Mouse (Mus musculus) gastrocnemius, postnatal 36 days (tissue): ENCODE results near the gene Igdcc3. TPM values are rescaled to one million over a fixed set of nuclear protein-coding genes. Genes with fewer than 3 reads are reported as not detected.

Source experiments
- DNase-seq, 2 experiments: peaks; one replicate each; pipeline ENCODE4 v3.0.0; 2022
- intact Hi-C: fragments of 180-260 bp; cut with DNase I; formaldehyde crosslinking; loops from one replicate; pipeline ENCODE4 v1.15.1; 2025
- total RNA-seq, 2 experiments: library from RNA; stranded (reverse); gene quantifications; 2 replicates each; pipeline ENCODE4 v1.2.3; 2021

Igdcc3 gene
- total RNA-seq, 2 experiments from 2014 or later: 0.10 to 0.26 TPM

DNA sequence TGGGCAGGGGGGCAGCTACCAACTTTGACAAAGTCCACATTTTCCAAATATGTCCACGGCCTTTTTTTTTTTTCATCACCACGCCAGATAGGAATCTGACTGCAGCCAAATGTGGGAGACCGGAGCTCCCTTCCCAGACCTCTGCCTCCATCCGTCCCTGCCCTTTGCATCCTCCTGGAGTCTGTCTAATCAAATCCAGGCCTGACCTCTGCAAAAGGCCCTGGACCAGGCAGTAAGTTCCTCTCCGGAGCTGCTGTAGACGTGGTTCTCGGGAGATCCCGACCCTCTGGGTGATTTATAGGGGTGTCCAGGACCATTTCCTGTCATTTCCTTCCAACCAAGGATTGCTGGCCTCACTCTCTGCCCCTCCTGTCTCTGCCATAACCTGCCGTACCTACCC, 31.7 kb downstream of the Igdcc3 start:
- intact Hi-C loops: no loop called here
- DNase-seq: no peak

DNA sequence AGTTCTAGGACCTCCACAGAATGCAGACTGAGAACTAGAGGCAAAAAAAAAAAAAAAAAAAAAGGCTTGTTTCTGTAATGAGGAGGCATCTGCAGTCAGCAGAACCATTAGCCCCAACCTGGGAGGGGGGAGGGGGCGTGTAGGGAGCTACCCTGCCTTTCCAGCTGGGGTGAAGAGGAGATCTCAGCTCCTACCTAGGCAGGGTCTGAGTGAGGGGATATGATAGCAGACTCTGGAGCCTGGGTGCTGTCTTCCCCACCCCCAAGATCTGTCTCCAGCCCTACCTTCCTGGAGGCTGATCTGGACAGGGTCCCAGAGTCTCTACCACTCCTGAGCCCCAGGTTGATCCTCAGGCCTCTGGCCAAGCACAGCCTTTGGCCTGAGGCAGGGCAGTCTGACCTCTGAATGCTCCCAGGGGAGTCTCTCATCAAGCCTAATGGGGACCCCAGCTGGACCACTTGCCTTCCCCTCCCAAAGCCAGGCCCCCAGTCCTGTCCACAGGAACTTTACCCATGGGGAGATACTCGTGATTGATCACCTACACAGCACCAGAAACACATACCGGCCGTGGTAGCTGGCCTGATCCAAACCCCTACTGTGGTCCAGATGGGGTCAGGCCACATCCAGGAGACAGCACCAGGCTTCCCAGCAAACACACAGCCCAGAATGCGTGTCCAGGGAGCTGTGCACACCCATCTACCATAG, 34.4 kb downstream of the Igdcc3 start:
- intact Hi-C loops: no loop called here
- no peak for DNase-seq

DNA sequence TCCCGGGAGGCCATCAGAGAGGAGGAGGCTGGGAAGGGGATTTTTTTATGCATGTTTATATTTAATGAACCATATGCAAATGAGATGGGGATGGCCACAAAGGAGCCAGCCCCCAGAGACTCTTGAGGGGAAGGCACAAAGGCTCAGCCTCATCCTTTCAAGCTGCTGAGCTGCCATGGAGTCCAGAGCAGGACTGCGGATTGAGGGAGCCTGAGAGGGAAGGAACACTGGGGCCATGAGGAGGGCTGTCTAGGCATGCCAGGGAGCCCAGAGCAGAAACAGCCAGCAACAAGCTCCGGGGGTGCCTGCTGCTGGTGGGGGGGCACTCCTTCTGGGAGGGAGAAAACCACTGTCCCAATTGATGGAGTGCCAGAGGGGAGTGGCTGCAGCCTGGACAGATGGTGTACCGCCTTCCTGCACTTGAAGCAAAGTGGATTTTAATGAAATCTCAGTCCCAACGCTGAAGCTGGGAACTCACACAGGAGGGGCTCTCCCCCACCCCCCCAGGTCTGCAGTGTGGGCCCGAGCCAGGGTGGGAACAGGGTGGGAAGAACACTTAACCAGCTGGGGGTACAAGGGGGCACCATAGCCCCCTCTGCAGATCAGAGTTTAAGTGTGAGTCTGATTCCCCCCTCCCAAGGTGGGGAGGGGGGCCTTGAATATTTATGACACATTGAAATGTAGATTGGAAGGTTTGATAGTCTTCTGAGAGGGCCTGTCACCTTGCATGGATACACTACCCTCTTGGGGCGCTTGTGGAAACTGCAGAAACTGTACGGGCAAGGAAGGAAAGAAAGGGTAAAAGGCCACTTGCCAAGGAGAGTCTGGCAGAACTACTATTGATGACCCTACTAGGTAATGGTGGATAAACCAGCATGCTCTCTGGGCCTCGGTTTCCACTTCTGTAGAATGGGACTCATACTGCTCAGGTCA, 35.2 kb downstream of the Igdcc3 start:
- DNase-seq: no peak
- intact Hi-C loops: no loop called here

- intact Hi-C loops: no loop called here
- DNase-seq: no peak
These were observed 36.5 kb downstream of the Igdcc3 start for GRCm38 (mm10) chr9:65177497-65177896.

- intact Hi-C loops: no loop called here
- DNase-seq: no peak
These were observed 36.9 kb downstream of the Igdcc3 start for GRCm38 (mm10) chr9:65177912-65178311.

DNA sequence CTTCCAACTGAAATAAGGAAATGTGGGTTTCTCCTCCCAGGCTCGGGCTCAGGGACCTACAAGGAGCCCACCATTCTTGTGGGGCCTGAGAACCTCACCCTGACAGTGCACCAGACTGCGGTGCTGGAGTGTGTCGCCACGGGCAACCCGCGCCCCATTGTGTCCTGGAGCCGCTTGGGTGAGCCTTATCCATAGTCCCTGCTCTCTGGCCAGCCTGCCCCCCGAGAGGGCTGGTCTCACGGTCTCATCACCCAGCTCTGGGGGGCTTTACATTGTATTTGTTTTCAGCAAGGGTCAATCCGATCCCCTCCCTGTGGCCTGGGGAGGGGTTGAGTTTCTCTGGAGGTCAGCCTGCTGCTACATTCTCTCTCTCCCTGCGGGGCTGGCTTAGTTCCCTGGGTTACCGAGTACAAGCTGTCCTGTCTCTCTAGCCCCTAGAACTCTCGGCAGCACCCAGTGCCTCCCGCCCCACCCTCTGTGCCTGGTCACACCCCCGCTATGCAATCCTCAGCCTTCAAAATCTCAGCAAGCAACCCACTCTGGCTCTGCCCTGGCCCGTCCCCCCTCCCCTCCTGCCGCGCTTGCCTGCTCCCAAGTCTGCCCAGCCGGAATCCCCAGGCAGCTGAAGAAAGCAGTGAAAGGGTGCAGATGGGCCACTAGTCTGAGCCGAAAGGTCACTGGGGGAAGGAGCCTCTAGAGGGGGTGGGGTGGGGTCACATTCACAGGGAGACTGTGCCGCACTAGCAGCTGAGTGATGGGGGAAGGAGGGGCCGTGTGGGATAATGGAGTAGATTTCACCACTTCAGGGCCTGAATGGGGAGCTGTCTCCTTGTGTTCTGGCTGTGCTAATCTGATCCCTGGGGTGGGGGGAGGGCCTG, 37.6 kb downstream of the Igdcc3 start:
- DNase-seq: peak in 1 of 2 experiments; percentile 55
- intact Hi-C loops: no loop called here

GRCm38 (mm10) chr9:65179817-65180624, 39.0 kb downstream of the Igdcc3 start:
- DNase-seq: no peak
- intact Hi-C loops: no loop called here

DNA sequence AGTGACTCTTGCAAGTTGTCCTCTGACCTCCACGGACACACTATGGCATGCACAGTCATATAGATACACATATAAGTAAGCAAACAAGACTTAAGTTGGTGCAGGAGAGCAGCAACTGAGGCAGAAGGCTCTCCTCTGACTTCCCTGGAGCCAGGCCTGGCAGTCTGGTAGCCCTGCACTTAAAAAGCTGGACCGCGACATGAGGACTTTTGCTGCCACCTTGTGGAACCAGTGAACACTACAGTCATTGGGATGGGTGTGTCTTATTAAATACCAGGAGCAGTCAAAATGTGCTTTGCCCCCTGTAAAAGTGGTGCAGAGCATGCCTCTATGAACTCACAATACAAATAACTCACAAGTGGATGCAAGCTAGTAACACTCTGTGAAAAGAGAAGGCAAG, 47.6 kb downstream of the Igdcc3 start:
- intact Hi-C loops: loop anchor here (1.0 kb wide), 1 partner anchor 54 kb away; no protein-coding TSS in a partner anchor
- peak; percentile 74 to 76 for DNase-seq

- intact Hi-C loops: no loop called here
- no peak for DNase-seq
These were observed 49.3 kb downstream of the Igdcc3 start for GRCm38 (mm10) chr9:65190306-65190705.

GRCm38 (mm10) chr9:65191389-65191754, 50.4 kb downstream of the Igdcc3 start:
- no peak for DNase-seq
- intact Hi-C loops: no loop called here

DNA sequence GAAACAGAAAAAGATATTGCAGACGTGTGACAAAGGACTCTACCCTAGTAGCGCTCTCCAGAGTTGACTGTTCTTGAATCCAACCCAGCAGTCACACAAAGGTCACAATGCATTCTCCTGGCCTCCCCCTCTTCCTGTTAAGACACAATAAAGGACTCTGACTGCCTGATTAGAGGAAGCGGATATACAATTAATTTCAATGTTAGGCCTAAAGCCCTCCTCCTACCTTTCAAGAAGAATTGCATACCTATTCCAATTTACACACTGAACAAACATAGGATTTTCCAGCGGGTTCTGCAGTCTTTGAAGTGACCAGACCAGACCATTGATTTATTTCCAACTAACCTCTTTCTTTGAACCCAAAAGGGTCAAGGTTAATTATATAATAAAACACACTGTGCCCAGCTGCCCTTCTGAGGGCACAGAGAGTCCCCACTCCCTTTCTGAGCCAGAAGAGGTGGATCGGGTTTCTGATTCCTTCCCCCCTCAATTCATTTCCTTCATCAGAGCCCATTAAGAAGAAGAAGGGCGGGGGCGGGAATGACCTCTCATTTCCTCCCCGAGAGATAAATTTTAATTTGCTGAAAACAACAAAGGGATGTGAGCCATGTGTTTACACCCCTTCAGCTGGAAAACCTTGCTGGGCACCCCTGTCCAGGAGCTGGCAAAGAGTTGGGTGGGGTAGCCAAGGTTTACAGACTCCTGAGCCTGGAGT, 50.9 kb downstream of the Igdcc3 start:
- no peak for DNase-seq
- intact Hi-C loops: no loop called here

DNA sequence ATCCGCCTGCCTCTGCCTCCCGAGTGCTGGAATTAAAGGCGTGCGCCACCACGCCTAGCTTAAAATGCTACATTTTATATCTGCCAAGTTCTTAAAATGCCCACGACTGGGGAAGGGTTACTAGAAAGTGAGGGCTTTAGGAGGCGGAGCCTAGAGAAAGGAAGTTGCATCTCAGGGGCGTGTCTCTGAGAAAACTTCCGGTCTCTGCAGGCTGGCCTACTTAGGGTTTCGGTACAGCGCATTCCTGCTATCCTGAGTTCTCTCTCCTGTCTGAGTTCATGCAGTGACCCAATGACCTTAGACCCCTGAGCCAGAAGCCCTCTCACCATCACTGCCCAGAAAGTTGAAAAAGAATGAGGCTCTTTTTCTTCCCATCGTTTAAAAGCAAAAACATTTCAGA, 52.2 kb downstream of the Igdcc3 start:
- DNase-seq: no peak
- intact Hi-C loops: no loop called here

DNA sequence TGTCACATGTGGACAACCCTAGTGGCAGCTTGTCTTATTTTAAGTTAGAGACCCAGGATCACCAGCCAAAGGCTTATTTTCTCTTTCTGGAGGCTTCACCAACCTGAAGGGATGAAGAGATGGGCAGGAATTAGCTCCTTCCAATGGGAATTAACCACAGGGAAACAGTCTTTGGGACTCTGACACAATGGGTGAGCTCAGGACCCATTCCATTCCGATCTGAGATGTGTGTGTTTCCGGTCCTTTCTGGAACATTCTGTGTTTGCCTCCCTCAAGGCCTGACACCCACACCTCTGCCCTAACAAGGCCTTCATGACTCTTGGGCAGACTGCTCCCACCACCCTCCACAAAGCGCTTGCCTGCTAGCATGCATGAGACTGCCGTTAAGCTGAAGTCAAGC, 54.1 kb downstream of the Igdcc3 start, which contains the start of gene Parp16:
Gene Parp16, plus strand, starts transcription at position 301 of the 400 bp plus-strand sequence.
- intact Hi-C loops: no loop called here
- no peak for DNase-seq

- peak in 1 of 2 experiments; percentile 32 for DNase-seq
These were observed 54.6 kb downstream of the Igdcc3 start for GRCm38 (mm10) chr9:65195621-65195981.

DNA sequence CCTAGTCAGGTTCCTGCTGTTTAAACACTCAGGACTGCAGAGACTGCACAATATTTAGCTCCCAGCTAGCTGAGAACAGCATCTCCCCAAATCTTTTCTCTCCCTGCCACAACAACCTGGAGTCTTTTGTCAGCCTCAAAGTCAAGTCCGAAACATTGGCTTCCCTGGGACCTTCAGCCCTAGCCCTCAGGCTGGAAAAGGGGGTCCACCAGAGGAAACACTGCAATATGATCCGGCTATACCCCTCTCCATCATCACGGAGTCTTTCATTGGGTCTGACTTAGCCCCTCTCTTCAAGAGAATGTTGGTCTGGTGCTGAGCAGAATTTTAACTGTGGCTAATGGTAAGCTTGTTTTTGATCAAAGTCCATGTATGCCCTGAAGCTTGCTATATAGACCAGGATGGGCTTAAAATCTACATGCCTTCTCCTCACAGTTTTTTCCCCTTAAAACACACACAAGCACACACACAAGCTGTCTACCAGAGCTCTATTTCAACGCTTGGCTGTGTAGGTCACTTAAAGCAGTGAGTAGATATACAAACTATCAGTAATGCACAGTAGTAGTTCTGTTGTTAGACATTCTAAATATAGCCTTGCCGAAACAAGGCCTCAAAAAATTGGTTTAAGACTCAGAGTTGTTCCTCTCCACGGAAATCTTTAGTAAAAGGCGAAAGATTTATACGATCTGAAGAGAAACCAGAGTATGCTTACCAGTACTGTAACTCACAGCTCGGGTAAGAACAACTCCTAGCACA, 55.2 kb downstream of the Igdcc3 start:
- intact Hi-C loops: no loop called here
- no peak for DNase-seq

More at GRCm38 (mm10) chr9:65195621-65195981, 54.6 kb downstream of the Igdcc3 start:
- intact Hi-C loops: no loop called here

DNA sequence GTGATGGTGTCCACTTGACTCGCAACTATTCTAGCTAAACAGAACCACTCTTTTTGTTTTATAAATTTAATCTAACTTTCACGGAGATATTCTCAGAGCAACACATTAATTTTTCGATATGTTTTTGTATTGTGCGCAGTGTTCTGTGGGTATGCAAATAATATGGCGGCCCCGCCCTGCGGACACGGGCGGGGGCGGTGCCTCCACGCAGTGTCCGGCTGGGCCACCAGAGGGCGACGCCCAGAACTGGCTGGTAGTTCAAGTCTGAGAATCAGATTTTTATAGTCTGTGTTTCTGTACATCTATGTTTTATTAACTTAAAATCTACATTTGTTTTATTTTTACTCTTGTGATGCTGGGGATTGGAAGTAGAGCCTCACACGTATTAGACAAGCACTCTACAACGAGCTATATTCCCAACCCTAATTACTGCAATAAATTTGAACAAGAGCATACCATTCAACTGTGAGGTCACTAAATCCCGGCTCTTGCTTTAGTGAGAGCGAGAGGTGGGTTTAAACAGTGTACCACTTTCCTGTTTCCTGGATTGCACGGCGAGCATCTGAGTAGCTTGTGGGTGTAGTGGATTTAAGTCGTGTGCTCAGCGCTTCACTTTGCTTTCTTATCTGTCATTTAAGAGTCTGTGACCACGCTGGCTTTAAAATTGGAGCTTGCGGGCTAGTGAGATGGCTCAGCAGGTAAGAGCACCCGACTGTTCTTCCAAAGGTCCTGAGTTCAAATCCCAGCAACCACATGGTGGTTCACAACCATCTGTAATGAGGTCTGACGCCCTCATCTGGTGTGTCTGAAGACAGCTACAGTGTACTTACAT, 56.0 kb downstream of the Igdcc3 start:
- DNase-seq: peak; percentile 93 to 94
- intact Hi-C loops: no loop called here

DNA sequence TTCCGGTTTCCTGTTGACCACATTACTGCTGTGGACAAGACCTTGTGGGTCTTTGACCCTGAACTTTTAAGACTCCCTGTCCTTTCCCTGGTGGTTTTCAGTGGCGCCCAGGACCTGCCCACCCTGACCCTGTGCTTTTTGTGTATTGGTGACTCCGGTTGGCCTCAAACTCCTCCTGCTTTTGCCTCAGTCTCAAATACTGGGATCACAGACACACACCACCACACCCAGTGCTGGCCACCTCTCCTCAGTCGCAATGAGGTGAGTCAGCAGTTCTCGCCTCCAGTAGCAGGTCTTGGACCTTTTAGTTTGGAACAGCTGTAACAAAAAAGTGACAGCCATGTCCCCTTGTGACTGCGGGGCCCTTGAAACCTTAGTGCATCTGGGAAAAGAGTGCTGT, 56.8 kb downstream of the Igdcc3 start:
- DNase-seq: peak in 1 of 2 experiments; percentile 33

GRCm38 (mm10) chr9:65199723-65200122, 58.7 kb downstream of the Igdcc3 start:
- DNase-seq: no peak
- intact Hi-C loops: no loop called here

More for the DNA sequence above, 56.8 kb downstream of the Igdcc3 start:
- intact Hi-C loops: no loop called here
